Mouse (Mus musculus): ENCODE data around the gene Akr1c18. TPM values are rescaled to one million over a fixed set of nuclear protein-coding genes. Genes with fewer than 3 reads are reported as not detected.

Gene Akr1c18
- 0.43 TPM for polyA plus RNA-seq (2014; fragmentation: Illumina TruSeq; extraction: RNeasy Lipid Tissue Mini Kit (QIAGEN cat#74804); ENCODE audit: low read depth, low replicate concordance)

GRCm38 (mm10) chr13:4150518-4150917, at the start of gene Akr1c18:
Akr1c18 (minus strand) TSS chr13:4150654.

GRCm38 (mm10) chr13:4190904-4191303, 40.5 kb upstream of the Akr1c18 start, which contains the start of gene Akr1c13:
Akr1c13 (plus strand) TSS chr13:4191150.

Other genes starting within 250 kb of the Akr1c18 start
- 95.5 TPM for gene Net1, start 232.4 kb downstream of the Akr1c18 start, polyA plus RNA-seq (2014; fragmentation: Illumina TruSeq; extraction: RNeasy Lipid Tissue Mini Kit (QIAGEN cat#74804); ENCODE audit: low read depth, low replicate concordance)
- not detected for gene Tubal3, start 232.4 kb downstream of the Akr1c18 start, polyA plus RNA-seq (2014; fragmentation: Illumina TruSeq; extraction: RNeasy Lipid Tissue Mini Kit (QIAGEN cat#74804); ENCODE audit: low read depth, low replicate concordance)
- gene Ucn3, start 205.3 kb downstream of the Akr1c18 start, polyA plus RNA-seq (2014; fragmentation: Illumina TruSeq; extraction: RNeasy Lipid Tissue Mini Kit (QIAGEN cat#74804); ENCODE audit: low read depth, low replicate concordance): not detected
- 2.3 TPM for gene Akr1c14, start 101.6 kb downstream of the Akr1c18 start, polyA plus RNA-seq (2014; fragmentation: Illumina TruSeq; extraction: RNeasy Lipid Tissue Mini Kit (QIAGEN cat#74804); ENCODE audit: low read depth, low replicate concordance)
- 53.2 TPM for gene Akr1c13, start 40.5 kb upstream of the Akr1c18 start, polyA plus RNA-seq (2014; fragmentation: Illumina TruSeq; extraction: RNeasy Lipid Tissue Mini Kit (QIAGEN cat#74804); ENCODE audit: low read depth, low replicate concordance)
- 66.1 TPM for gene Akr1c19, start 78.0 kb upstream of the Akr1c18 start, polyA plus RNA-seq (2014; fragmentation: Illumina TruSeq; extraction: RNeasy Lipid Tissue Mini Kit (QIAGEN cat#74804); ENCODE audit: low read depth, low replicate concordance)
- 20.9 TPM for gene Akr1c12, start 128.8 kb upstream of the Akr1c18 start, polyA plus RNA-seq (2014; fragmentation: Illumina TruSeq; extraction: RNeasy Lipid Tissue Mini Kit (QIAGEN cat#74804); ENCODE audit: low read depth, low replicate concordance)